Mouse (Mus musculus) layer of hippocampus, adult 8-10 months (tissue): ENCODE data around the gene Armc6. TPM values are rescaled to one million over a fixed set of nuclear protein-coding genes. Genes with fewer than 3 reads are reported as not detected.

Experiments used
- DNase-seq, 2 experiments: peaks; one replicate each; pipeline ENCODE4 v3.0.0; 2022; ENCODE audit warnings: low spot score in 2 of 2
- total RNA-seq, 4 experiments: library from RNA; stranded (reverse); gene quantifications; 2 replicates each; pipeline ENCODE4 v1.2.4; 2022

The Armc6 gene
- total RNA-seq, result 10 to 100 TPM; 38.0 to 49.2 (median 40.1) TPM

GRCm38 (mm10) chr8:70234080-70234780 lies at the start of gene Armc6, which contains the start of gene Sugp2:
Gene Armc6 (minus strand): TSS chr8:70234466.
Gene Sugp2 (plus strand): TSS chr8:70234226.
- DNase-seq, result peak; percentile 94 to 96

- DNase-seq, result no peak
These were observed 49.1 kb upstream of the Armc6 start for GRCm38 (mm10) chr8:70283136-70284077.

GRCm38 (mm10) chr8:70282603-70283135 lies 48.4 kb upstream of the Armc6 start, which contains the start of gene Homer3:
Gene Homer3 (plus strand): TSS chr8:70282827.
- DNase-seq, result peak; percentile 69 to 81

GRCm38 (mm10) chr8:70281001-70281400 lies 46.7 kb upstream of the Armc6 start:
- DNase-seq, result peak in 1 of 2 experiments; percentile 37

- no peak for DNase-seq
These were observed 45.0 kb upstream of the Armc6 start for GRCm38 (mm10) chr8:70279266-70279665.

- peak; percentile 53 to 62 for DNase-seq
These were observed 43.9 kb upstream of the Armc6 start for GRCm38 (mm10) chr8:70278175-70278574.

GRCm38 (mm10) chr8:70276476-70276875 lies 42.2 kb upstream of the Armc6 start:
- DNase-seq, result no peak

- no peak for DNase-seq
These were observed 40.1 kb upstream of the Armc6 start for GRCm38 (mm10) chr8:70274350-70274749.

GRCm38 (mm10) chr8:70272949-70273348 lies 38.7 kb upstream of the Armc6 start:
- DNase-seq, result no peak

- no peak for DNase-seq
These were observed 34.7 kb upstream of the Armc6 start for GRCm38 (mm10) chr8:70268799-70269565.

GRCm38 (mm10) chr8:70268311-70268710 lies 34.0 kb upstream of the Armc6 start:
- DNase-seq, result no peak

GRCm38 (mm10) chr8:70267674-70268073 lies 33.4 kb upstream of the Armc6 start:
- DNase-seq, result no peak

- DNase-seq, result no peak
These were observed 24.8 kb upstream of the Armc6 start for GRCm38 (mm10) chr8:70259043-70259442.

GRCm38 (mm10) chr8:70258600-70258999 lies 24.3 kb upstream of the Armc6 start:
- DNase-seq, result no peak

- DNase-seq, result no peak
These were observed 23.2 kb upstream of the Armc6 start for GRCm38 (mm10) chr8:70257456-70257855.

- no peak for DNase-seq
These were observed 20.4 kb upstream of the Armc6 start for GRCm38 (mm10) chr8:70254628-70255027.

- DNase-seq, result no peak
These were observed 13.6 kb upstream of the Armc6 start for GRCm38 (mm10) chr8:70247841-70248240.

- no peak for DNase-seq
These were observed 12.4 kb upstream of the Armc6 start for GRCm38 (mm10) chr8:70246622-70247021.

- DNase-seq, result no peak
These were observed 6.4 kb upstream of the Armc6 start for GRCm38 (mm10) chr8:70240642-70241041.

GRCm38 (mm10) chr8:70237842-70238241 lies 3.6 kb upstream of the Armc6 start:
- no peak for DNase-seq

GRCm38 (mm10) chr8:70234781-70235128 lies 489 bp upstream of the Armc6 start:
- no peak for DNase-seq
